Mouse (Mus musculus): ENCODE data around the gene Raver1. TPM values are rescaled to one million over a fixed set of nuclear protein-coding genes. Genes with fewer than 3 reads are reported as not detected.
"Not testable (repeated sequence)": the region's sequence is repeated elsewhere in the genome, so short reads cannot be mapped to it uniquely, and the experiment has no call there.

Raver1 gene
- total RNA-seq, 4 experiments from 2014 or later = 26.7 to 35.4 (median 31.6) TPM

DNA sequence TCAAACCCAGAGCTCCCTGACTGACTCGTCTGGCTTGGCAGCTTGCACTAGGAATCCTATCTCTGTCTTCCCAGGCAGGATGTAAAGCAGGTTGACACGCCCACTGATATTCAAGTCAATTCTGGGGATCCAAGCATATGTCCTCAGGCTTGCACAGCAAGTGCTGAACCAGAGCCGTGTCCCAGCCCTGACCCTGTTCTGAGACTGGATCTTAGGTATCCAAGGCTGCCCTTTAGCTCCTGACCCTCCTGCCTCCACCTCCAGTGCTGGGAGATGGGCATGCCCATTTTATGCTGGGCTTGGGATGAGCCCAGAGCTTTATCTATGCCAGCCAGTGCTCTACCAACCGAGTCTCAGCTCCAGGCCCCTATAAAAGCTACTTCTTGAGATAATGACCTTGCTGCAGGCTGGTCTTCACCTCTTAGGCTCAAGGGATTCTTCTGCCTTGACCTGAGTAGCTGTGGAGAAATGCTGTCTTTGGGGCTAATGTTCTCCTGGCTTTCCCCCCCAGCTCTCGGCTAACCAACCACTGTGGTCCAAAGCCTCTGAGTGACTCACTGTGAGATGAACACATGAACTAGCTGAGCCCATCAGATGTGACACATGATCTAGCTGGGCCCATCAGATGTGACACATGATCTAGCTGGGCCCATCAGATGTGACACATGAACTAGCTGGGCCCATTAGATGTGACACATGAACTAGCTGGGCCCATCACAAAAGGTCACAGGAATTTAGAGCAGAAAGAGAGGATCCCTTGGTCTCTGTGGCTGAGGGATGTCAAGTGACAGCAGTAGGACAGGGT is 14.2 kb upstream of the Raver1 start:
- DNase-seq (ENCODE audit: low spot score in 2 of 2) = no peak

- no peak for DNase-seq (ENCODE audit: low spot score in 2 of 2)
Observed at GRCm38 (mm10) chr9:21104814-21105213, 13.0 kb upstream of the Raver1 start.

GRCm38 (mm10) chr9:21102076-21102475 is 10.3 kb upstream of the Raver1 start:
- no peak for DNase-seq (ENCODE audit: low spot score in 2 of 2)

DNA sequence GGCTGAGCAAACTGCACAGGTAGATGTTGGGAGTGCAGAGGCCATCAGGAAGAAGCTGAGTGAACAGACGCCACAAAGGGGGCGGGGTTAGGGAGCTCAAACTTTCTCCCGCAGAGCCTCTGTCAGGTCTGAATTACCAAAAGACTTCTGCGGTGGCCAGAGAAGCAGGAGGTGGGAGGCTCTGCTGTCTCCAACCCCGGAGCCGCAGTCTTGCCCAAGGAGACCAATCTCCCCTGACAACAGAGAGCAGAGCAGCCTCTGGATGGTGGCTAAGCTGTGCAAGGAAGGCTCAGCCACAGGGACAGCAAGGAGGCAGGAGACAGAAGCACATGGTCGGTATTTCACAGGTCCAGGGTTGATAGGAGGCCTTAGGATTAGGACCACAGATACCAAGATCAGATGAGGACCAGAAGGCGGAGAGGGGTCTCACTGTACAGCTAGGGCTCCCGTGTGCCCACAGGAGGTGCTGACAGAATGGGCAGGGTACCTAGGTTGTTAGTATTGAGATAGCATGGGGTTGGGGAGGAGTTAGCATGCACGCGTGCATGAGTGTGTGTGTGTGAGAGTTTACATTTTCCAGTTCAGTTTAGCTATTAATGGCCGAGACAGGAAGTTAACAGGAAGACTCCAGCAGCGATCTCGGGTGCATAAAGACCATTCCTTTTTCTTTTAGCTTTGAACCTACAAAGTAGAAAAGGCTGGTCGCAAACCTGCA is 8.8 kb upstream of the Raver1 start:
- no peak for DNase-seq (ENCODE audit: low spot score in 2 of 2)

- DNase-seq (ENCODE audit: low spot score in 2 of 2) = peak; percentile 61 to 73
Observed at GRCm38 (mm10) chr9:21097793-21098192, 6.0 kb upstream of the Raver1 start.

DNA sequence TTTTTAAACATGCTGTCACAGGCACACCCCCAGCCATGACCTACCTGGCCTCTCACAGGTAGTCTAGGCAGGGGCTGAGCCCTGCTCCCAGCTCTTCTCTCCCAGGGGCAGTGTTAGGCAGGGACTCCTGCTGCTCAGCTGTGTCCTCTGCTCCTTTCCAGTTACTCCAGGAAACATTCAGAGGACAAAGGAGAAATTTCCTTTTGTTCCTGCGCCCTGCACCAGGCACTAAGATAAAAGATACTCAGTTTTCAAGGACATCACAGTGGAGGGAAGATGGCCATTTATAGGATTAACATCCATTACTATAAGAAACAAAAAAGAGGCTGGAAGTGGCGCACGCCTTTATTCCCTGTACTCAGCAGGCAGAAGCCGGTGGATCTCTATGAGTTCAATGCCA is 4.2 kb upstream of the Raver1 start:
- no peak for DNase-seq (ENCODE audit: low spot score in 2 of 2)

DNA sequence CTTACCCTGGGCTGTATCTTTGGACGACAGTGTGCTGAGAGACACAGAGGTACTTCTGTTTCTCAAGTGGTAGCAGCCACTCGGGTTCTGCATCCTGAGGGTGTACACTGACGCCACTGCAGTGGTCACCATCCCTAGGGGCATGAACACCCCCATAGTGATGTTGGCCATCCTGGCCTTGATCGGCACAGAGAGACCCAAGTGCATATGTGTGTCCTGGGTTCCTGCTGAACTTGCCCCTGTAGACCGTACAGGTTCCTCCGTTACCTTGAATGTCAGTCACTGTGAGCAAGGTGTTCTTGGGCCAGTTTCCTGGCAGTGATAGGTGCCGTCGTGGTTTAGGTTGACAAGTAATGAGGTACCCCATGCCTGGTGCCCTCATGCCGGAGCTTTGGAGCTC is 1.6 kb upstream of the Raver1 start:
- no peak for DNase-seq (ENCODE audit: low spot score in 2 of 2)

DNA sequence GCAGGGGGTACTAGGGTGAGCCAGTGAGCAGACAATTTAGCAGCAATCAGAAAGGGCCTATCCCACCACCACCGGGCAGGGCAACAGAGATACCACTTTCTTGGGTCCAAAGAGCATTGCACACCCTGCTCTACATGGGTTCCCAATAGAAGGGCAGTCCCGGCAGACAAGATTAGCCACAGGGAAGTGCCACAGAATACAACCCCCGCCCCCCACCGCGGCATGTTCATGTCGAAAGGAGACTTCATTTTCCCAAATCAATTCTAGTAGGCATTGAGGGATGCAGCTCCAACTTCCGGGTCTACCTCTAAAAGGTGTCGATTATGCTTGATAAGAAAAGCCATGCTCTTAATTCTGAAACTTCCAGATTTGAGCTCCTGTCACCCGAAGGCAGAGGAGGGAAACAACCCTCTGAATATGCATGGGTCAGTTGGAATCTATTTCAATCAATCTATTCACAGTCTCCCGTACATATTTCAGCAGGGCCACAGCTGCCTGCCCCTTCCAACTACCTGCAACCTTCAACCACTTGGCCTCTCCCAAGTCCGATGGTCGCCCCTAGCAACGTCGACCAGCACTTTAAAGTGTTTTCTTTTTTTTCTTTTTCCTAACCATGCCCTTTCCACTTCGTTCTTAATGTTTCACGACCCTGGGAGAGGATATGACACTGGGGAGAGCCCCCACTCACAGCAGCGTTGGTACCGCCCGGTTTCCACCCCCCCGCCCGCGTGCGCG is 669 bp downstream of the Raver1 start:
- DNase-seq (ENCODE audit: low spot score in 2 of 2) = no peak

DNA sequence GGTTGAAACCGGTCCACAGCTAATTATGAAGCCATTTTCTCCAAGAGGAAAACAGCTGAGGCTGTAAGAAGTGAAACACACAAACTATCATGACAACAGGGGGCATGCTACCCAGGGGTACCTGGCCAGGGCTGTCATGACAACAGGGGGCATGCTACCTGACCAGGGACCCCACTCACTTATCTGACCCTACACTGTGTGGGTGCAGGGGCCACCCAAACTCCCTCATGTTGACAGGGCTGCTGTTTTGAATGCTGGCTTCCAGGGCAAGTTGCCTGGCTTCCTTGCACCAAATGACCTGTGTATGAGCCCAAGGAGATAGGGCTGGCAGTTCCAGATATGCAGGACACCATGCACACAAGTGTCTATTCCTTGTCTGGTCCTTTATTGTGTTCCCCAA is 1.3 kb downstream of the Raver1 start:
- DNase-seq (ENCODE audit: low spot score in 2 of 2) = no peak

- DNase-seq (ENCODE audit: low spot score in 2 of 2) = no peak
Observed at GRCm38 (mm10) chr9:21083324-21083723, 8.5 kb downstream of the Raver1 start.

GRCm38 (mm10) chr9:21081127-21081526 is 10.7 kb downstream of the Raver1 start:
- DNase-seq (ENCODE audit: low spot score in 2 of 2) = no peak

DNA sequence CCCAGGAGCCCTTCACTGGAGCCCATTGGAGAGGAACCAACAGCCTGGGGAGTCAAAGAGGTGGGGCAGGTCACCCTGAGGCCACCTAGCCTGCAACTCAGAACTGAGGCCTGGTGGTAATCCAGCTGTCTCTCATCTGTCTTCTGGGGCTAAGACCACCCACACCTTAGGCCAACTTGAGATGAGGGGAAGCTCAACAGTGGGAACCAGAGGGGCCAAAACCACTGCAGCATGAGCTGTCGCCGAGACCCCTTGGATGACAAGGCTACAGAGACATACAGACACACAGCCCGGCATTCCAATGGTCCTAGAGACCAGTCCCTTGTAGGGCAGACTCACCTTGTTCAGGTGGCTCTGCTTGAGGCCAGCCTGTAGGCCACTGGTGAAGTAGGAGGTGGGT is 16.2 kb downstream of the Raver1 start:
- DNase-seq (ENCODE audit: low spot score in 2 of 2) = no peak

GRCm38 (mm10) chr9:21074173-21074572 is 17.6 kb downstream of the Raver1 start:
- DNase-seq (ENCODE audit: low spot score in 2 of 2) = no peak

- DNase-seq (ENCODE audit: low spot score in 2 of 2) = peak; percentile 89 to 94
Observed at GRCm38 (mm10) chr9:21073044-21073840, 18.6 kb downstream of the Raver1 start, which contains the start of the genes Gm49373 and Fdx1l. Gm49373 (minus strand) TSS chr9:21073096. Fdx1l (minus strand) TSS chr9:21073614.

GRCm38 (mm10) chr9:21072641-21073040 is 19.2 kb downstream of the Raver1 start:
- DNase-seq (ENCODE audit: low spot score in 2 of 2) = no peak

DNA sequence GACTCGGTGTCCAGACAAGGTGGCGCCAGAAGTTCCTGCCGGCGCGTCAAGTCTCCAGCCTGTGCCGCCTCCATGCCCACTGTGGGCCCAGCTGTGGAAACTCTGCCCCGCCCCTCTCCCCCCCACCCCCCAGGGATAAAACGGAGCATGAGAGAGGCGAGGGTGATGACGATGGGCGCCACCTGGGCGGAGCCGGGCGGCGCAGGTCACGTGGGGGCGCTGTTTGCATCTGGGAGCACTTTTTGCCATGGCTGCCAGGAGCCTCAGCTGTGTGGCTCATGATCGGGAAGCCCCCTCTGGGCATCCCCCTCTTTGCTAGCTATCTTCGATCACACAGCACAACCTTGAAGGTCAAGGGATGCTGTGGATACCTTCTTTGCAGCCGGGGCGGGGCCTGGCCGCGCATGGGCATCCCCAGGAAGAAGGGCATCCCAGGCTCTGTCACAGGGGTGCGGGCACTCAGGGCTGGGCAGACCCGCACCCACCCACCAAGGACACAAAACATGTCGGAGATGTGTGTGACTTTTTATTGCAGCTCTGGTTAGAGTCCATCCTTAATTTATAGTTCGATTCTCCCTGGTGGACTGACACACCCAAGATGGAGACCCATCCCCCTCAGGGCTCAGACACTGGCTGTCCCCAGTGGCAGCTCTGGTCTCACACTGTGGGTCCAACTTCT is 24.7 kb downstream of the Raver1 start, which contains the start of gene Zglp1:
Zglp1 (minus strand) TSS at position 88 of the 679 bp plus-strand sequence.
- DNase-seq (ENCODE audit: low spot score in 2 of 2) = no peak

DNA sequence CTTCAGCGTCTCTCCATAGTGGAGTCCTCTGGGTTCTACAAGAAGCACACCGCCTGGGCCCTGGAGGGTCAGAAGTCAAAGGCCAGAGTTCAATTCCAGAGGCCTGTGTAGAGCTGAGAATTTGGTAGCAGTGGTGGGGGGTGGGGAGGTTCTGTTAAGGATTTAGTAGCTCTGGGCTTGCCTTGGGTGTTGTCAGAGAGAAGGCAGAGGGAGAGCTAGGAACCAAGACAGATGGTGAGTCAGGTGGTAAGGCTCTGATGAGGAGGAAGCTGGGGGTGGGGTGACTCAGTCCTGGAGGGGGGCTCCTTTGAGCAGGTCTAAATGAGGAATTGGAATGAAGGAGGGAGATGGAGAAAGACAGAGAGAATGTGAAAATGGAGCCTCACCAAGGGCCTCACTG is 28.9 kb downstream of the Raver1 start:
- peak; percentile 55 to 69 for DNase-seq (ENCODE audit: low spot score in 2 of 2)

DNA sequence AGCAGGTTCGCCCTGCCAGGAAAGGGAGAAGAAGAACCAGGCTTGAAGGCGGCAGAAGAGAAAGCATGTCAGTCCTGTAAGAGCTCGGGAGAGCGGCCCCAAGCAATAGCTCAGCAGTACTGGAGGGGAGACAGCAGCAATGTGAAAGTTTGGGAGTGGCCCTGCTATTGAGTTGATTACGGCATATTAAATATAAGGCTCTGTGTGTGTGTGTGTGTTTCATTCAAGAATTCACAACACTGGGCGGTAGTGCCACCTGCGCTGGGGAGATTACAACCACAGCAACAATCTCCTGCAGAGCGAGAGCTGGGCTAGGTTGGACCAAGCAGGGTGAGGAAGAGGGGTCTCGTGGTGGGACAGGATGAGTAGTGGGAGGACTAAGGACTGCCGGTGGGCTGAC is 40.2 kb downstream of the Raver1 start:
- no peak for DNase-seq (ENCODE audit: low spot score in 2 of 2)

DNA sequence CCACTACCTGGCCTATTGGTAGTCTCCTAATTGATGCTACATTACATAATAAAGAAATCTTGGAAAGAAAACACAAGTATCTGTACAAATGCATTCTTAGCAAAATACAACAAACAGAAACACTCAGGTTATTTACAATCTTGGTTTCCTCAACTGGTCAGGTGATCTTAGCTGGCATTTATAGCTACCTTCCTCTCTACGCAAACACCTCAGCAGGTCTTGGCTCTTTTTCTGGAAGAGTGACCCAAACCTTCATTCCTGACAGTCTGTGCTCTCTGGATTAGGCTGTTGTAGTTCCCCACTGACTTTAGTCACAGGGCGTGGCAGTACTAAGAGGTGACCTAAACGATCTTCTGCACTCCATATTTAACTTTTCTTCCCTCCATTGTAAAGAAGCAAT is 46.6 kb downstream of the Raver1 start:
- no peak for DNase-seq (ENCODE audit: low spot score in 2 of 2)

- not testable (repeated sequence) for DNase-seq (ENCODE audit: low spot score in 2 of 2)
Observed at GRCm38 (mm10) chr9:21044785-21045184, 47.0 kb downstream of the Raver1 start.

Data from layer of hippocampus, adult 8-10 months (tissue).